Mouse (Mus musculus) heart, adult 2 months (tissue): Measurements from ENCODE around the gene Vamp1.

Experiments
- CTCF ChIP-seq: fragments of 200-600 bp; IDR thresholded peaks from 2 replicates; pipeline ENCODE4 v1.8.1; 2022; ENCODE audit warnings: antibody characterized with exemption, mild to moderate bottlenecking, moderate library complexity
- EP300 ChIP-seq: fragments of 200-500 bp; IDR thresholded peaks from 2 replicates; pipeline ENCODE4 v1.6.1; 2011; ENCODE audit warnings: low read depth, low read length, control low read depth; ENCODE audit not compliant: insufficient read depth
- POLR2A ChIP-seq: fragments of 200-500 bp; IDR thresholded peaks from 2 replicates; pipeline ENCODE4 v1.6.1; 2011; ENCODE audit warnings: mild to moderate bottlenecking, low read depth, low read length, control low read depth; ENCODE audit not compliant: insufficient read depth

- TF ChIP-seq POLR2A (no peak), CTCF (no peak), EP300 (no peak)
These were observed 29.2 kb downstream of the Vamp1 start for GRCm38 (mm10) chr6:125244551-125244950.
